ENCODE assay signal across 7 mouse cellular contexts in genomic region chr11:116489771-116490231, GRCm38 (mm10). TPM values are rescaled to one million over a fixed set of nuclear protein-coding genes. Genes with fewer than 3 reads are reported as not detected.
DNase-seq lines count a peak whose midpoint lies in the region.

No protein-coding gene starts in this region.

- peaks cover 22% of the 10 kb centered on the region for H3K4me1 ChIP-seq in hindbrain, embryonic 10.5 days (replicated peaks)
- peaks cover 30% of the 10 kb centered on the region for H3K4me1 ChIP-seq in midbrain, embryonic 10.5 days

- H3K9me3 ChIP-seq in hindbrain, embryonic 10.5 days = no peaks in the 10 kb centered on the region
- H3K9me3 ChIP-seq in midbrain, embryonic 10.5 days (replicated peaks) = peaks cover 6% of the 10 kb centered on the region; the same call in 1 of the 2 replicates

- peak overlapping the region; percentile 87 for H3K4me3 ChIP-seq in hindbrain, embryonic 10.5 days
- H3K4me3 ChIP-seq in midbrain, embryonic 10.5 days = peak overlapping the region; percentile 99

- peaks cover 40% of the 10 kb centered on the region for H3K36me3 ChIP-seq in hindbrain, embryonic 10.5 days
- peaks cover 40% of the 10 kb centered on the region for H3K36me3 ChIP-seq in midbrain, embryonic 10.5 days

- H3K27ac ChIP-seq in hindbrain, embryonic 10.5 days = peak overlapping the region; percentile 94
- peak overlapping the region; percentile 97 for H3K27ac ChIP-seq in midbrain, embryonic 10.5 days (replicated peaks)

- no peaks in the 10 kb centered on the region for H3K27me3 ChIP-seq in hindbrain, embryonic 10.5 days (ENCODE audit: insufficient read depth, poor library complexity, severe bottlenecking)
- no peaks in the 10 kb centered on the region for H3K27me3 ChIP-seq in midbrain, embryonic 10.5 days (ENCODE audit: low read depth, poor library complexity, severe bottlenecking)

- WGBS in hindbrain, embryonic 10.5 days = under 1% methylated on average over 39 of the region's 39 CpGs
- WGBS in midbrain, embryonic 10.5 days = under 1% methylated on average over 39 of the region's 39 CpGs

- peak; percentile 50 for DNase-seq in retina, embryonic 14.5 days (ENCODE audit: low spot score)
- no peak for DNase-seq in retina, postnatal 1 day
- DNase-seq in c-Kit-positive CD71-positive TER-119-positive erythroid progenitor cells, embryonic 14.5 days (ENCODE audit: low spot score) = peak; percentile 26
- no peak for DNase-seq in hindbrain, embryonic 10.5 days (ENCODE audit: low spot score)
- no peak for DNase-seq in midbrain, embryonic 10.5 days (ENCODE audit: low spot score)
- no peak for DNase-seq in cerebellum, postnatal 4 days (ENCODE audit: low spot score in 2 of 2)
- no peak for DNase-seq in cerebellum, postnatal 25 days

RNA-seq across cellular contexts. Expression of gene Prpsap1, which starts 4.2 kb away (rescaled TPM):
- polyA plus RNA-seq in hindbrain, embryonic 10.5 days (2016; fragmentation: Nextera tagmentation; extraction: Ambion mirVana) = 210 and 236 TPM in 2 replicates
- polyA plus RNA-seq in midbrain, embryonic 10.5 days (2016; fragmentation: Nextera tagmentation; extraction: Ambion mirVana) = 224 and 227 TPM in 2 replicates

RNA-seq across cellular contexts. Expression of gene Qrich2, which starts 23.8 kb away (rescaled TPM):
- polyA plus RNA-seq in hindbrain, embryonic 10.5 days (2016; fragmentation: Nextera tagmentation; extraction: Ambion mirVana) = 0.16 and 0.20 TPM in 2 replicates
- polyA plus RNA-seq in midbrain, embryonic 10.5 days (2016; fragmentation: Nextera tagmentation; extraction: Ambion mirVana) = 0.10 and 0.21 TPM in 2 replicates

RNA-seq across cellular contexts. Expression of gene Sphk1, which starts 40.9 kb away (rescaled TPM):
- polyA plus RNA-seq in hindbrain, embryonic 10.5 days (2016; fragmentation: Nextera tagmentation; extraction: Ambion mirVana) = 8.6 and 11.1 TPM in 2 replicates
- 6.4 and 9.4 TPM in 2 replicates for polyA plus RNA-seq in midbrain, embryonic 10.5 days (2016; fragmentation: Nextera tagmentation; extraction: Ambion mirVana)

RNA-seq across cellular contexts. Expression of gene Ubald2, which starts 55.9 kb away (rescaled TPM):
- 45.8 and 84.5 TPM in 2 replicates for polyA plus RNA-seq in hindbrain, embryonic 10.5 days (2016; fragmentation: Nextera tagmentation; extraction: Ambion mirVana)
- 37.5 and 40.9 TPM in 2 replicates for polyA plus RNA-seq in midbrain, embryonic 10.5 days (2016; fragmentation: Nextera tagmentation; extraction: Ambion mirVana)

Comparison
In these comparisons a context has a peak if more than half of its experiments do, and no peak if none do; other contexts are left out.
1. DNase-seq: peak in retina, embryonic 14.5 days (single experiment) and c-Kit-positive CD71-positive TER-119-positive erythroid progenitor cells, embryonic 14.5 days (single experiment); none in retina, postnatal 1 day (single experiment), hindbrain, embryonic 10.5 days (single experiment), midbrain, embryonic 10.5 days (single experiment), cerebellum, postnatal 4 days (0 of 2) and cerebellum, postnatal 25 days (0 of 2).